Mouse (Mus musculus) C2C12 (cell line): ENCODE results near the gene Qprt.

Source experiments
- CTCF ChIP-seq: IDR thresholded peaks from one replicate; pipeline ENCODE4 v1.5.1; 2011; ENCODE audit not compliant: control insufficient read depth, insufficient read depth, insufficient read length
- FOSL1 ChIP-seq: IDR thresholded peaks from one replicate; pipeline ENCODE4 v1.8.0; 2011; ENCODE audit warnings: mild to moderate bottlenecking, low read length; ENCODE audit not compliant: poor library complexity, insufficient read depth, severe bottlenecking
- MAX ChIP-seq: IDR thresholded peaks from one replicate; pipeline ENCODE4 v1.6.1; 2011; ENCODE audit warnings: mild to moderate bottlenecking, control low read depth
- MYOD1 ChIP-seq: IDR thresholded peaks from one replicate; pipeline ENCODE4 v1.6.1; 2011; ENCODE audit warnings: low read depth; ENCODE audit not compliant: control insufficient read depth, insufficient read length
- MYOG ChIP-seq: IDR thresholded peaks from one replicate; pipeline ENCODE4 v1.6.1; 2011; ENCODE audit not compliant: control insufficient read depth, insufficient read length; ENCODE audit errors: extremely low read depth

- no peak for TF ChIP-seq CTCF
- no peak for TF ChIP-seq MAX
- no peak for TF ChIP-seq MYOG
- TF ChIP-seq FOSL1 = no peak
- TF ChIP-seq MYOD1 = no peak
Observed at GRCm38 (mm10) chr7:127103960-127104359, 18.1 kb downstream of the Qprt start.
